Mouse (Mus musculus): Measurements from ENCODE around the gene Aven. TPM values are rescaled to one million over a fixed set of nuclear protein-coding genes. Genes with fewer than 3 reads are reported as not detected.

The Aven gene
- polyA plus RNA-seq, 1 experiment from 2014 or later: 3.2 TPM

GRCm38 (mm10) chr2:112501209-112501608, 8.4 kb downstream of the Aven start:
- TF ChIP-seq CTCF (IDR thresholded peaks at IDR 0.05; ENCODE audit: low read depth): peak; percentile 78
- TF ChIP-seq EP300 (IDR thresholded peaks at IDR 0.05; ENCODE audit: low read depth): no peak

GRCm38 (mm10) chr2:112503978-112504377, 11.2 kb downstream of the Aven start:
- Histone ChIP-seq H3K4me2 (ENCODE audit: low read depth, low read length) (no peak overlapping the region), H3K9me3 (ENCODE audit: low read length) (no peaks in the 10 kb centered on the region), H3K27ac (ENCODE audit: low read depth) (no peak overlapping the region), H3K4me1 (ENCODE audit: insufficient read depth) (no peaks in the 10 kb centered on the region), H3K36me3 (replicated peaks; ENCODE audit: insufficient read depth, low read length) (no peaks in the 10 kb centered on the region), H3K9ac (replicated peaks) (no peak overlapping the region), H3K4me3 (ENCODE audit: low read depth, low read length) (no peak overlapping the region), H3K27me3 (ENCODE audit: insufficient read depth, low read length) (no peaks in the 10 kb centered on the region)
- no peak for ATAC-seq
- WGBS (ENCODE audit: insufficient replicate concordance): 89% methylated on average over 6 of the region's 6 CpGs
- TF ChIP-seq CTCF (IDR thresholded peaks at IDR 0.05; ENCODE audit: low read depth) (no peak), EP300 (IDR thresholded peaks at IDR 0.05; ENCODE audit: low read depth) (no peak)
- no peak for DNase-seq

More at GRCm38 (mm10) chr2:112501209-112501608, 8.4 kb downstream of the Aven start:
- peak; percentile 91 for ATAC-seq
- Histone ChIP-seq H3K36me3 (replicated peaks; ENCODE audit: insufficient read depth, low read length) (no peaks in the 10 kb centered on the region), H3K4me2 (ENCODE audit: low read depth, low read length) (no peak overlapping the region), H3K9me3 (ENCODE audit: low read length) (no peaks in the 10 kb centered on the region), H3K27ac (ENCODE audit: low read depth) (no peak overlapping the region), H3K4me3 (ENCODE audit: low read depth, low read length) (no peak overlapping the region), H3K9ac (replicated peaks) (no peak overlapping the region), H3K4me1 (ENCODE audit: insufficient read depth) (no peaks in the 10 kb centered on the region), H3K27me3 (ENCODE audit: insufficient read depth, low read length) (no peaks in the 10 kb centered on the region)
- WGBS (ENCODE audit: insufficient replicate concordance): 3% methylated on average over 6 of the region's 6 CpGs
- peak; percentile 68 for DNase-seq

- no peaks in the 10 kb centered on the region for H3K27me3 ChIP-seq (ENCODE audit: insufficient read depth, low read length)
- DNase-seq: no peak
- H3K9me3 ChIP-seq (ENCODE audit: low read length): no peaks in the 10 kb centered on the region
- H3K9ac ChIP-seq (replicated peaks): no peak overlapping the region
- H3K27ac ChIP-seq (ENCODE audit: low read depth): no peak overlapping the region
- TF ChIP-seq CTCF (IDR thresholded peaks at IDR 0.05; ENCODE audit: low read depth) (no peak), EP300 (IDR thresholded peaks at IDR 0.05; ENCODE audit: low read depth) (no peak)
- no peak overlapping the region for H3K4me2 ChIP-seq (ENCODE audit: low read depth, low read length)
- no peaks in the 10 kb centered on the region for H3K36me3 ChIP-seq (replicated peaks; ENCODE audit: insufficient read depth, low read length)
- ATAC-seq: no peak
- no peaks in the 10 kb centered on the region for H3K4me1 ChIP-seq (ENCODE audit: insufficient read depth)
- 81% methylated on average over 5 of the region's 5 CpGs for WGBS (ENCODE audit: insufficient replicate concordance)
- no peak overlapping the region for H3K4me3 ChIP-seq (ENCODE audit: low read depth, low read length)
Observed at GRCm38 (mm10) chr2:112506841-112507435, 14.2 kb downstream of the Aven start.

- TF ChIP-seq EP300 (IDR thresholded peaks at IDR 0.05; ENCODE audit: low read depth) (no peak), CTCF (IDR thresholded peaks at IDR 0.05; ENCODE audit: low read depth) (no peak)
- Histone ChIP-seq H3K9ac (replicated peaks) (no peak overlapping the region), H3K36me3 (replicated peaks; ENCODE audit: insufficient read depth, low read length) (no peaks in the 10 kb centered on the region), H3K4me2 (ENCODE audit: low read depth, low read length) (no peak overlapping the region), H3K27me3 (ENCODE audit: insufficient read depth, low read length) (no peaks in the 10 kb centered on the region), H3K4me3 (ENCODE audit: low read depth, low read length) (no peak overlapping the region), H3K9me3 (ENCODE audit: low read length) (no peaks in the 10 kb centered on the region), H3K27ac (ENCODE audit: low read depth) (no peak overlapping the region), H3K4me1 (ENCODE audit: insufficient read depth) (no peaks in the 10 kb centered on the region)
- WGBS (ENCODE audit: insufficient replicate concordance): 88% methylated on average over 1 of the region's 1 CpGs
- no peak for ATAC-seq
- DNase-seq: no peak
Observed at GRCm38 (mm10) chr2:112507444-112507843, 14.7 kb downstream of the Aven start.

GRCm38 (mm10) chr2:112510140-112510539, 17.4 kb downstream of the Aven start:
- Histone ChIP-seq H3K4me2 (ENCODE audit: low read depth, low read length) (no peak overlapping the region), H3K36me3 (replicated peaks; ENCODE audit: insufficient read depth, low read length) (no peaks in the 10 kb centered on the region), H3K4me1 (ENCODE audit: insufficient read depth) (no peaks in the 10 kb centered on the region), H3K9me3 (ENCODE audit: low read length) (no peaks in the 10 kb centered on the region), H3K9ac (replicated peaks) (no peak overlapping the region), H3K4me3 (ENCODE audit: low read depth, low read length) (no peak overlapping the region), H3K27me3 (ENCODE audit: insufficient read depth, low read length) (no peaks in the 10 kb centered on the region), H3K27ac (ENCODE audit: low read depth) (no peak overlapping the region)
- WGBS (ENCODE audit: insufficient replicate concordance): 64% methylated on average over 4 of the region's 4 CpGs
- ATAC-seq: peak; percentile 98
- peak; percentile 62 for DNase-seq
- TF ChIP-seq CTCF (IDR thresholded peaks at IDR 0.05; ENCODE audit: low read depth): no peak
- TF ChIP-seq EP300 (IDR thresholded peaks at IDR 0.05; ENCODE audit: low read depth): peak; percentile 80

GRCm38 (mm10) chr2:112513036-112513435, 20.3 kb downstream of the Aven start:
- no peaks in the 10 kb centered on the region for H3K27me3 ChIP-seq (ENCODE audit: insufficient read depth, low read length)
- ATAC-seq (no peak), DNase-seq (no peak)
- 100% methylated on average over 1 of the region's 1 CpGs for WGBS (ENCODE audit: insufficient replicate concordance)
- H3K27ac ChIP-seq (ENCODE audit: low read depth): no peak overlapping the region
- no peak overlapping the region for H3K4me3 ChIP-seq (ENCODE audit: low read depth, low read length)
- H3K9me3 ChIP-seq (ENCODE audit: low read length): no peaks in the 10 kb centered on the region
- H3K4me2 ChIP-seq (ENCODE audit: low read depth, low read length): no peak overlapping the region
- no peak overlapping the region for H3K9ac ChIP-seq (replicated peaks)
- TF ChIP-seq EP300 (IDR thresholded peaks at IDR 0.05; ENCODE audit: low read depth) (no peak), CTCF (IDR thresholded peaks at IDR 0.05; ENCODE audit: low read depth) (peak; percentile 21)
- no peaks in the 10 kb centered on the region for H3K36me3 ChIP-seq (replicated peaks; ENCODE audit: insufficient read depth, low read length)
- H3K4me1 ChIP-seq (ENCODE audit: insufficient read depth): no peaks in the 10 kb centered on the region

All from liver, postnatal 0 days (tissue).